Mouse (Mus musculus): ENCODE measurements around the gene Pcare. TPM values are rescaled to one million over a fixed set of nuclear protein-coding genes. Genes with fewer than 3 reads are reported as not detected.
A peak's percentile ranks its signal among the peaks of the same experiment; 100 is the strongest.

Pcare gene
- polyA plus RNA-seq (2015; fragmentation: Nextera tagmentation; extraction: Ambion mirVana), result not detected in 2 replicates

- TF ChIP-seq CTCF (IDR thresholded peaks at IDR 0.05) (no peak), EP300 (IDR thresholded peaks at IDR 0.05) (no peak)
- Histone ChIP-seq H3K4me1 (ENCODE audit: insufficient read depth, low read depth, low read length) (no peaks in the 10 kb centered on the region), H3K36me3 (ENCODE audit: insufficient read depth, low read length) (no peaks in the 10 kb centered on the region), H3K4me2 (replicated peaks; ENCODE audit: low read depth, low read length) (no peak within 1 kb of the TSS), H3K4me3 (ENCODE audit: low read depth, low read length) (no peak within 1 kb of the TSS), H3K9me3 (ENCODE audit: low read length) (no peaks in the 10 kb centered on the region), H3K27me3 (replicated peaks; ENCODE audit: insufficient read depth, low read length) (no peaks in the 10 kb centered on the region), H3K9ac (replicated peaks; ENCODE audit: low read depth) (no peak within 1 kb of the TSS), H3K27ac (ENCODE audit: low read length) (no peak within 1 kb of the TSS)
- ATAC-seq (no peak), DNase-seq (ENCODE audit: low spot score) (no peak)
- 74% methylated on average over 10 of the region's 10 CpGs for WGBS
Observed at GRCm38 (mm10) chr17:71752831-71753230, at the start of gene Pcare. TSS of gene Pcare (minus strand) at chr17:71752894.

GRCm38 (mm10) chr17:71795521-71796205 lies 43.0 kb upstream of the Pcare start:
- peak; percentile 7 for DNase-seq (ENCODE audit: low spot score)
- Histone ChIP-seq H3K4me3 (ENCODE audit: low read depth, low read length) (no peak overlapping the region), H3K4me2 (replicated peaks; ENCODE audit: low read depth, low read length) (no peak overlapping the region), H3K9me3 (ENCODE audit: low read length) (no peaks in the 10 kb centered on the region), H3K27ac (ENCODE audit: low read length) (no peak overlapping the region), H3K9ac (replicated peaks; ENCODE audit: low read depth) (no peak overlapping the region), H3K27me3 (replicated peaks; ENCODE audit: insufficient read depth, low read length) (no peaks in the 10 kb centered on the region), H3K36me3 (ENCODE audit: insufficient read depth, low read length) (no peaks in the 10 kb centered on the region), H3K4me1 (ENCODE audit: insufficient read depth, low read depth, low read length) (no peaks in the 10 kb centered on the region)
- TF ChIP-seq CTCF (IDR thresholded peaks at IDR 0.05) (no peak), EP300 (IDR thresholded peaks at IDR 0.05) (no peak)
- ATAC-seq, result 0 out of 2 replicates have a peak, but pooled peaks have one; percentile 19
- 67% methylated on average over 15 of the region's 15 CpGs for WGBS

GRCm38 (mm10) chr17:71791622-71792021 lies 38.9 kb upstream of the Pcare start:
- Histone ChIP-seq H3K9me3 (ENCODE audit: low read length) (no peaks in the 10 kb centered on the region), H3K27me3 (replicated peaks; ENCODE audit: insufficient read depth, low read length) (no peaks in the 10 kb centered on the region), H3K4me1 (ENCODE audit: insufficient read depth, low read depth, low read length) (no peaks in the 10 kb centered on the region), H3K9ac (replicated peaks; ENCODE audit: low read depth) (no peak overlapping the region), H3K4me3 (ENCODE audit: low read depth, low read length) (no peak overlapping the region), H3K36me3 (ENCODE audit: insufficient read depth, low read length) (no peaks in the 10 kb centered on the region), H3K27ac (ENCODE audit: low read length) (no peak overlapping the region), H3K4me2 (replicated peaks; ENCODE audit: low read depth, low read length) (no peak overlapping the region)
- no peak for TF ChIP-seq EP300 (IDR thresholded peaks at IDR 0.05)
- no peak for TF ChIP-seq CTCF (IDR thresholded peaks at IDR 0.05)
- no peak for DNase-seq (ENCODE audit: low spot score)
- ATAC-seq, result no peak
- WGBS, result 71% methylated on average over 4 of the region's 4 CpGs

- TF ChIP-seq CTCF (IDR thresholded peaks at IDR 0.05) (no peak), EP300 (IDR thresholded peaks at IDR 0.05) (no peak)
- Histone ChIP-seq H3K9me3 (ENCODE audit: low read length) (no peaks in the 10 kb centered on the region), H3K27me3 (replicated peaks; ENCODE audit: insufficient read depth, low read length) (no peaks in the 10 kb centered on the region), H3K27ac (ENCODE audit: low read length) (no peak overlapping the region), H3K4me3 (ENCODE audit: low read depth, low read length) (no peak overlapping the region), H3K36me3 (ENCODE audit: insufficient read depth, low read length) (no peaks in the 10 kb centered on the region), H3K9ac (replicated peaks; ENCODE audit: low read depth) (no peak overlapping the region), H3K4me2 (replicated peaks; ENCODE audit: low read depth, low read length) (no peak overlapping the region), H3K4me1 (ENCODE audit: insufficient read depth, low read depth, low read length) (no peaks in the 10 kb centered on the region)
- ATAC-seq, result no peak
- WGBS, result 88% methylated on average over 4 of the region's 4 CpGs
- DNase-seq (ENCODE audit: low spot score), result no peak
Observed at GRCm38 (mm10) chr17:71791109-71791508, 38.4 kb upstream of the Pcare start.

- no peak overlapping the region for H3K4me3 ChIP-seq (ENCODE audit: low read depth, low read length)
- H3K27ac ChIP-seq (ENCODE audit: low read length), result no peak overlapping the region
- peaks cover 3% of the 10 kb centered on the region; the same call in 1 of the 2 replicates for H3K4me1 ChIP-seq (ENCODE audit: insufficient read depth, low read depth, low read length)
- DNase-seq (ENCODE audit: low spot score) (no peak), ATAC-seq (no peak)
- no peak overlapping the region for H3K4me2 ChIP-seq (replicated peaks; ENCODE audit: low read depth, low read length)
- no peaks in the 10 kb centered on the region for H3K36me3 ChIP-seq (ENCODE audit: insufficient read depth, low read length)
- H3K9me3 ChIP-seq (ENCODE audit: low read length), result no peaks in the 10 kb centered on the region
- no peak overlapping the region for H3K9ac ChIP-seq (replicated peaks; ENCODE audit: low read depth)
- H3K27me3 ChIP-seq (replicated peaks; ENCODE audit: insufficient read depth, low read length), result no peaks in the 10 kb centered on the region
- TF ChIP-seq CTCF (IDR thresholded peaks at IDR 0.05) (no peak), EP300 (IDR thresholded peaks at IDR 0.05) (no peak)
Observed at GRCm38 (mm10) chr17:71786456-71786855, 33.8 kb upstream of the Pcare start.

- 9% methylated on average over 10 of the region's 10 CpGs for WGBS
- Histone ChIP-seq H3K4me2 (replicated peaks; ENCODE audit: low read depth, low read length) (peak overlapping the region; percentile 89), H3K4me3 (ENCODE audit: low read depth, low read length) (peak overlapping the region; percentile 56), H3K27me3 (replicated peaks; ENCODE audit: insufficient read depth, low read length) (no peaks in the 10 kb centered on the region), H3K9me3 (ENCODE audit: low read length) (0 out of 2 replicates have a peak, but pooled peaks cover 3% of the 10 kb centered on the region), H3K36me3 (ENCODE audit: insufficient read depth, low read length) (no peaks in the 10 kb centered on the region), H3K9ac (replicated peaks; ENCODE audit: low read depth) (peak overlapping the region; percentile 12; the same call in 1 of the 2 replicates), H3K4me1 (ENCODE audit: insufficient read depth, low read depth, low read length) (peaks cover 3% of the 10 kb centered on the region; the same call in 1 of the 2 replicates), H3K27ac (ENCODE audit: low read length) (peak overlapping the region; percentile 43; the same call in 1 of the 2 replicates)
- ATAC-seq (no peak), DNase-seq (ENCODE audit: low spot score) (peak; percentile 10)
- no peak for TF ChIP-seq CTCF (IDR thresholded peaks at IDR 0.05)
- TF ChIP-seq EP300 (IDR thresholded peaks at IDR 0.05), result no peak
Observed at GRCm38 (mm10) chr17:71783366-71783735, 30.7 kb upstream of the Pcare start.
